Mouse (Mus musculus) lung, adult 18-20 months (tissue): Measurements from ENCODE around the gene Igsf9.

ENCODE experiments used
- DNase-seq, 2 experiments: peaks; one replicate each; pipeline ENCODE4 v3.0.0; 2022; ENCODE audit warnings: mixed read lengths in 2 of 2

Igsf9 gene

DNA sequence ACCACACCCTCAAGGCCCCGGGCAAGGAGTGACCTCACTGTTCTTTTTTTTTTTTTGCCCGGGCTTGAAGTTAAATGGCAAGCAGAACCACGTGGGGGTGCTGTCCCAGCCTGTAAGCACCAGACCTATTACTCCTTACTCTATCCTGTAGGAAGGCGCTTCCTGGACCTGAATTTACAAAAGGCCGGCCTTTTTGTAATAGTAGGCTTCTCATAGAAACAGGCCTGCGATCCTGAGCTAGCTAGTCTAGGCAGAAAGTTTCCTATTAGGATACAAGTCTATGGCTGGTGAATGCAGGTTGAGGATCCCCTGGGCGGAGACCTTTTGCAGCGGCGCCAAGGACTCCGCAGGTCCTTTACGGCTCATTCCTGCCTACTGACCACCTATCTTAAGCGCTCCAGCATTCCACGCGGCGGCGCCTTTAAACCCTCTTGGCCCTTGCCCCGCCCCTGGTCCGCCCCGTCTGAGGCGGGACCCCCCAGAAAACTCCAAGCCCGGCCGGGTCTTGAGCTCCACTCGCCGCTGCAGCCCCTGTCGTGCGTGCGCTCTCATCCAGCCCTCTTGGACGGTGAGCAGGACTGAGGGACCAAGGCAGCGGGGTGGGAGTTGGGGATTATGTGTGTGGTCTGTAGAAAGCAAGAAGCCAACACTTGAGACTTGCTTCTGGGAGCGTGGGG is 18.3 kb downstream of the Igsf9 start, which contains the start of gene Tagln2:
Gene Tagln2, plus strand, starts transcription at position 283 of the 677 bp plus-strand sequence.
- peak; percentile 95 to 96 for DNase-seq

DNA sequence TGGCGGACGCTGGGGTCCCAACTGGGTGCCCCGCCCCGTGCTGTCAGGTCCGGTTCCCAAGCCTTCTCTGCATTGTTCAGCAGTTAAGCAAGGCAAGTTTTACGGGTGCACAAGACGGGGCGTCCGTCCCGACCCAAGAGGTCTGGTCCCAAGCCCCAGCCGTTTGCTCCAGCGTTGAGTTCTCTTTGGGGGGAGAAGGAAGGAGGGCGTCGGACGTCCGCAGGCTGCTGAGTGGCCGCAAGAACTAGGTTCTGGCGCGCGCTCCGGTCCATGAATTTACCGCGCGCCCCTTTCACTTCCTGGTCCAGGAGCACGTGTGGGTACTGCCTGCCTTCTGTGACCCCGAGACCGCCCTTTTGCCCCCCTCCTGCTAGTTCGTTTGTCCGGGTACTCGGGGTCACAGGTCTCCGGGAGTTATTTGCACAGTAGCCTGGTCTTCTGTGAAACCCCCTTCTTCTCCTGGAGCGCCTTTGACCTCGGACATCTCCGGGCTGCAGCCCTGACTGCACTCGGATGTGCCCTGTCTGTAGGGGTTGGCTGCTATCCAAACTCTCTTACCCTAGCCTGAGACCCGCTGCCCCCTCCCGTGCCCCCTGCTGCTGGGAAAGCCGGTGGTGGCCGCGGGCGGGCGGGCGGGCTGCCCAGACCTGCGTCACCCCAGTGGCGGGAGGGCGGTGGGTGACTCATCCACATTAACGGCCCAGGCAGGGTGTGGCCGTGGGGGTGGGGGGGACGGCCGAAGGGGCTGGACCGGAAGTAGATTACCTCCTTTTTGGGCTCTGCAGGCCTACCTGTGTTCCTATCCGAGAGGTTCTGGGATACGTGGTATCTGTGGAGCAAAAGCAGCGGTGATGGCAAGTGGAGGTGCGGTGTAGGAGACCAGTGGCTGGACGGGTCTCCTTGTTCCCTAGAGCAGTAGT is 19.1 kb downstream of the Igsf9 start:
- DNase-seq: peak; percentile 84 to 88

DNA sequence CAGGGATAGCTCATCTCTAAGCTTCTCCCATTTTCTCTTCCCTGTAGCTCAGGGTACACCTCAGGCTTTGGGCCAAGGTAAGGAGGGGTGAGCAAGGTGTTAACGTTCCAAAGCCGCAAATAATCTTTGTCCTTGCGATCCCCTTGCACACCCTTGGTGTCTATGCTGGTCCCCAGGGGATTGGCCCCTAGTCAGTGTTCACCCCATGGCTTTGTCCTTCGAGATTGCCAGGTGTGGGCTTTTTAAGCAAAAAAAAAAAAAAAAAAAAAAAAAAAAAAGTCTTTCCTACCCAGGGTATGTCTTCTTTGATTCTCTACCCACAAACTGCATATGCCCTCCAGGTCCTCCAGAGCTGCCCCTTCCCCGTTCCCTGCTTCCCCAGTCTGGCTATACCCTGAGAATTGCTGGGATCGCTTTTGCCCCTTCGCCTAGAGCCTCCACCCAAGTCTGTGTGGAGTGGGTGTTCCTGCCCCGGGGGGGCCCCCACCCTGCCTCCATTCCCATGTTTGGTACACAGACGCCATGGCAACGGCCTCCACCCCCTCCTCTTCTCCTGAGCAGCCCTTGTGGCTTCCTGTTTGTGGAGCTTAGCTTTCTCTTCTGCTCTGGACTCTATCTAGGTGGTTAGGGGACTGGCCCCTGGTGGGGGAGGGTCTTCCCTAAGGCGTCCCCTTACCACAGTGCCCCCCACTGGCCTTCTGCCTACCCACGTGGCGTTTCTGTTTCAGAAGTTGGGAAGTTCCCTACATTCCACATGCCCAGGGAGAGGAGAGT is 20.0 kb downstream of the Igsf9 start:
- peak; percentile 95 to 96 for DNase-seq

DNA sequence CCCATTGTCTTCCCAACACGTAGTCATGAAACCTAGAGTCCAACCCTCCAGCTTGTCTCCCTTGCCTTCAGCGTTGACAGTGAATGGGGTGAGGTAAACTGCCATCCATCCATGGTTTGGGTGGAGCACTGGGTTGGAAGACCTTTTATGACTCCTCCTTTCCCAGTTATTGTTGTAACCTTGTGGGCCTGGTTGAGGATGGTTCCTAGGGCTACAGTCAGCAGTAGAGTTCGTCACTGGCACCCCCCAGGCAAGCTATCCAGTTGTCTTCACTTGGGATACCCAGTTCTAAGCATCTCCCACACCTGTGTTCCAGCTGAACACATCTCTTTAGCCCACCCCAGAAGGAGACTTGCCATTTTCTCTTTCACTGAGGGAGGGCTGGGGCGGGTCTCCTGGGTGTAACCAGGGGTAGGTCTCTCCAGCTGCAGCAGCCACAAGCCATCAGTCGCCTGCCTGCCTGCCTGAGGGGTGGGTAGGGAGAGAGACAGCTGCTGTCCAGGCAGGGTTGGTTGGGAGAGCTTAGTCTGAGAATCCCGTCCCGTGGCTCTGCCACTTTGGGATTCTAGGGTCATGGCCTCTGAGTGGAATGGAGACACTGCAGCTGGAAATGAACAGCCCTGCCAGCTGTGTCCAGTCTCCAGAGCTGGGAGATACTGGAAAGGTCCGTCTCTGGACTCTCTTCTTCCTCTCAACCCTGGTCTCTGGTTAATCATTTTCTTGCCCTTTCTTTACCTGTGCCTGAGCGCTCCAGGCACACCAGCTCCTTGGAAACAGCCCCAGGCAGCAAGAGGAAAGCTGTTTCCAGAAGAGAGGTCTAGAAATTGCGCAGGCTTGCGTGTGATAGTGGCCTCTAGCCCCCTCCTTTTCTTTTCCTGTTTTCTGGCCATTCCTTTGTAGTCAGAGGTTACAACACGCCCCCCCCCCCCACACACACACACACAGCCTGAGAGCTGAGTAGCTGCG is 20.8 kb downstream of the Igsf9 start:
- peak; percentile 65 to 73 for DNase-seq

DNA sequence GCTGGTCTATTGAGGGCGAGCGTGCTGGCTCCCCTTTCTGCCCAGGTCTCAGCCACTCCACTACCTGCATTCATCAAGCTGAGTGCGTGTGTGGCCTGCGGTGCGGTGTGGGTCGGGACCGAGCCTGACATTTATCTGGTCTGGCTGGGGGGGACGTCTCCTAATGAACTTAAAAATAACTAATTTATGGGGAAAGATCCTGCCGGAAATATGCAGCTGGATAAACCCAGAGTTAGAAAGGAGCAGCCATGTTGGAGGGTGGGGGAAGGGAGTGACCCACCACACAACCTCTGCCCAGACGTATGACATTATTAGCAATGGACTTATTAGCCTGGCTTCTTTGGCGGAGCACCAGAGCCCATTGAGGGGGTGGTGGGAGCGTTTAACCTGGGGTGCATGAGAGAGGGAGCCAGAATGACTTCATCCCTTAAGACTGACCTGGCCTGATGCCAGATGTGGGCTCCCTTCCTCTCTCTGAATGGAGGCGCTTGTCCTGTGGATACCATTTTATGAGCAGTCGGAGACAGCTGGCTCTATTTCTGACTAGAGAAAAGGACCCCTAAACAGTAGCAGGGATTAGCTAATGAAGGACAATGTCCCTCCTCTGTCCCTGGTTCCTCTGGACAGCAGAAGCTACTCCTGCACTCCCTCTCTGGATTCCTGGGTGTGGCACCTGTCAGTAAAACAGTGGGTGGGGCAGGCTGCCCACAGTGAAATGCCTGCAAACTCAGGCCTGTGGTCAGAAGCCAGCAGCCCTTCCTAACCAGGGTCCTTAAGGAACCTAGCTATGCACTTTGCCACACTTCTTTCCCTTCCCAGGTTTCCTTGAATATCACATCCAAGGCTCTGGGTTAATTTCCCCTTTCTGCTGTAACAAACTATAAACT is 21.8 kb downstream of the Igsf9 start:
- DNase-seq: peak; percentile 71 to 78

DNA sequence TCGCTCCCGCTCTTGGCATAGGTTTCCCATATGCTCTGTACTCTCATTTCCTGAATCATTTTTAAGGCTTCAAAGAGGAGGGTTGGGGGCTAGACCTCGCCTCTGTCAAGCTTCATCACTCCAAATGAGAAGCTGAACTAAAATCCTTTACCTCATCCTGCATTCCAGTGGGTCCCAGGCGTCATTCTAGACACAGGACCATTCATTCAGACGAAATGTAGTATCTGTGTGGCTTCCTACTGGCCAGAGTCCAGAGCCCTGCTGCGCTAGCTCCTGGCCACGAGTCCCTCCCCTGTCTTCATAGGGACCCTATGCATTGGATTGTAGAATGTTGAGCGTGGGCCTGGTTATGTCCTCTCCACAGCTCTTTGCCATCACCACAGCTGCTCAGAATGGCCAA is 23.2 kb downstream of the Igsf9 start:
- no peak for DNase-seq

DNA sequence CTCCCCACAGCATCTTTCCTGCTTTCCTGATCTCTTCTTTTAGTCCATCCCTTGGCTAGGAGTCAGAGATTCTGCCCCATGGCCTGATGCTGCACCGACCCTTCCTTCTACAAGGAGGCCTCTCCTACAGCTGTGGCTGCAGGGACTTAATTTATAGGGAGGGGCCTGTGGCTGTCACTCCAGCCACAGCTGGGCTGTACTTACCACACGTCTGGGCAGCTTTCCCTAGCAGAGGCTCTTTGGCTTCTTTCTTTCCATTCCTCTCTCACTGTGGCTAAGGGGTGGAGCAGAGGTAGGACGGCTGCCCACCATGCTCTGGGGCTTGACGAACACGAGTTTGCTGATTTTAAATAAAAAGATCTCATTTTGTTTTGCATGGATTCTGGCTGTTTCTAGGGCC is 25.4 kb downstream of the Igsf9 start:
- peak in 1 of 2 experiments; percentile 40 for DNase-seq

DNA sequence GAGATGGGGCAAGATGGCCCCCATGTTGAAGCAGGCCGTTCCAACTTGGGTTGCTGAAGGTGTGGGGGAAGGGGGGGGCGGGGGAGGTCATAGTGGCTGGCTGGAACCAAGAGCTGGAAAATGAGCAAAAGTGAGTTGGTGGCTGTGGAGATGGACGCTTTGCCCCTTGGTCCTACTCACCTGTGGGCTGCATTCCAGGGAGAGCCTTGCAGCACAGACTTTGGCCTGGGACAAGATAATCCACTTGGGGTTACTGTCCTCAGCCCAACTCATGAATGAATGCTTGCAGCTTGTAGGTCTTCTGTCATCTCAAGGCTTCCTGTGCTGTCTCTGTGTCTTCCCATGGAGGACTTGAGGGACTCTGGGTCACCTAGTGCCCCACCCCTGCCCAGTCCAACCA is 26.1 kb downstream of the Igsf9 start:
- no peak for DNase-seq

DNA sequence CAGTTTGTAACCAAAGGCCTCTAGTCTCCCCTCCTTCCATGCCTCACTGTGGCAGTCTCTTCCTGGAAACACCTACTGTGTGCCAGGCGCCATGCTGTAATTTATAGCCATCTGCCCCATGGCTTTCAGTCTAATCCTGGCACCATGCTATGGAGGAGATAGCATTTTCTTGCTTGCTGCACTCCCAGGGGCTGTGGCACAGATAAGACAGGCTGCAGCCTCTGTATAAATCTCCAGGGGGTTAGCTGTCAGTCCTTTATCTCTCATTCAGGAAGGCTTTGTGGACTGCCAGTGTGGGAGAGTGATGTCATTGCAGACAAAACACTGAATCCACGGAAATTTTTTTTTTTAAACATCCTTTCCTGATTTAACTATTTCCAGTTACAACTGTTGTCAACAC is 26.6 kb downstream of the Igsf9 start:
- DNase-seq: no peak

DNA sequence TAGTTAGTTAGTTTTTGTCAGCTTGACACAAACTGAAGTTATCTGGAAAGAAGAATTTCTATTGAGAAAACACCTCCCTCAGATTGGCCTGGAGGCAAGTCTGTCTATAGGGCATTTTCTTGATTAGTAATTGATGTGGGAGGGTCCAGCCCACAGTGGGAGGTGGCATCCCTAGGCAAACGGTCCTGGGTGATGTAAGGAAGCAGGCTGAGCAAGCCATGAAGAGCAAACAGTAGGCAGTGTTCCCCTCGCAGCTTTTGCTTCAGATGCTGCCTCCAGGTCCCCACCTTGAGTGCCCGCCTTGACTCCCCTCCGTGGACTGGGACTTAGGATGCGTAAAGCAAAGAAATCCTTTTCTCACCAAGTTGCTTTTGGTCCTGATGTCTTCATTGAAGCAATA is 27.6 kb downstream of the Igsf9 start:
- DNase-seq: no peak

DNA sequence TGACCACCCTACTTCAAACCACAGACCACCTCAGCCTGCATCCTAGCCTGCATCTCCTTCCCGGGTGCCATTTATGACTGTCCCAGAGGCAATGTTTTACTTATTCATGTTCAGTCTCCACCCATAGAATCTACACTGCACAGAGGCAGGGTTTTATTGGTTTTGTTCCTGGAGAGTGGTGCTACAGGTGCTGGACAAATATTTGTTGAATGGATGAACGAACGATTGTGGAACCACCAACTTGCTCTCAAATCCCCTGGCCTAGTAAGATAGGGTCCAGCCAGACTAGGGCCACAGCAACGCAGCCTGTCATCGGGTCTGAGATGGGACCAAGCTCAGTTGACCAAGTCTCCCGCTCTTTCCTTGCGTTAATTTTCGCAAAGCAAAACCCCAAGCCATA is 28.4 kb downstream of the Igsf9 start:
- peak in 1 of 2 experiments; percentile 69 for DNase-seq

DNA sequence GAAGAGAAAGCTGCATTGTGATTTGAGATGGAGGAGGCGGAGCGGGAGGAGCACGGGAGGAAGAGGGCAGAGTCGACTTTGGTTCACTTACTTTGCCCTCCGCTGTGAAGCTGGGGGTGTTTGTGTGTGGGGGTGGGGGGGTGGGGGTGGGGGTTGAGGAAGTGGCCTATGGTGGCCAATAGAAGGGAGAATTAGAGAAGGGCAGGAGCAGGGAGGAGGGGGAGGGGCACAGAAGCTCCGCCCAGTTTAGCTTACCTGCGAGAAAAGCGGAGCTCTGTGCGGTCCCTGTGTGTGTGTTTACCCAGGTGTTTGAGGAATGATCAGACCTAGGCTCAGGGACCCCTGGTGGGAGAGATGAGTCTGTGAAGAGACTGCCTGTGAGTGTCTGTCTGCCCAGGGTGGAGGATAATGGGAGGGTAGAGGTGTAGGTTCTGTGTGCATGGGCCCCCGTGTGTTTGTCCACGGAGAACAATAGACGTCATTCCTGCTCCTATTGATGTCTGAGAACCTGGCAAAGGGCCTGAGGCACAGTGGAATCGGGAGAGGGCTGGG is 28.9 kb downstream of the Igsf9 start:
- peak; percentile 73 to 78 for DNase-seq

DNA sequence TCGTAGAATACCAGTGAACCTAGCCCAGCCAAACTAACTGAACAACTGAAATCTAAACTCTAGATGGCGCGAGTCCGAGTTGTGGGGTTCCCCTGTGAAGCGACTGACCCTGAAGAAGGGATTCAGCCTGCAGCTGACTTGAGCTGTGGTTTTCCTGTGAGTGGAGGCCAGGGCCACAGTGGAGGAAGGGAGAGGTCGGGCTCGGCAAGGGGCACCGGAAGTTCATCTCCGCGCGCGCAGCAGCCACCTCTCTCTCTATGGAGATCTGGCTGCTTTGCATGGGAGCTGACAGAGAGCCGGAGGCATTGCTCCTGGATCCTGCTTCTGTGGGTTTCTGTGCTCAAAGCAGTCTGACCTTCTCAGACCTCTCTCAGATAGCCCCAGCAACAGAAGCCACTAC is 31.4 kb downstream of the Igsf9 start:
- DNase-seq: peak; percentile 85 to 86

DNA sequence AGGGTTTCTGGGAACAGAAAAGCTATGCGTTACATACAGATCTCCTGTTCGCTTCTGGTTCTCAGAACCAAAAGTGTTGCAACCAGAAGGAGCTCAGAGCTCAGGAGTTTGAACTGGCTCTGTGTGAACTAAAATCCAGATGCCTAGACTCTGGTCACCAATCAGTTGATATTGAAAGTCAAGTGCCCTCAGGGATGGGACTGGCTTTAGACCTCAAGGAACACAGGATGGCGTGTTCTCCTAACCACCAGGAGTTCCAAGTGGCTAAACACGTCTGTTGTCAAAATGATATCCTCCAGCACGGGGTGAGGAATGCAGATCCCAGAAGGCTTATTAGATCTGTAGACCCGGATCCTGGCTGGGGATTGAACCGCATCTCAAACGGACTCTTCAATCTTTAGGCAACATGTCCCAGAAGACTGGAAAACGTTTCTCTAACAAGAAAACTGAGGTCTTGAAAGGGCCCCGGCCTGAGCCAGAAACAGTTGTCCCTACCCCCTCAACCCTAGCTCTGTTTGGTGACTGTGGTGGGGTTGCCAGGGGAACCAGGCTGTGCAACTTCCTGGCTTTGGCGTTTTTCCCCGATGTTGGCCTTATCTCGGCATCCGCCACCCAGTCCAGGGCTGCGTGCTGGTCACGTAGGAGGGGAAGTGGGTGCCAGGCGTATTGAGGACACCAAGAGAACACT is 32.1 kb downstream of the Igsf9 start:
- DNase-seq: peak; percentile 90 to 93

DNA sequence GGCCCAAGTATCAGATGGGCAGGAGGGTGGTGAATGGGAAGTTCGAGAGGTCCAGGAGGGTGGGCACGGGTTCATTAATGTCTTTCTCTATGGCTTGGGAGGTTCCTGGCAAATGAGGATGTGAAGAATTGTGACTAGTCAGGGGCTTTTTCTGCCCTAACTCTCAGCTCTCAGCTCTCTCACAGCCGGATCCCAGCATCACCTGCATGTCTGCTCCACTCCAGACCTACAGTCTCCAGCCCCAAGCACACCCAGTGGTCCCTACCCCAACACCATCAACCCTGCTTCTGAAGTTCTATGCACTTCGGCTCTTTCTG is 32.6 kb downstream of the Igsf9 start:
- no peak for DNase-seq

DNA sequence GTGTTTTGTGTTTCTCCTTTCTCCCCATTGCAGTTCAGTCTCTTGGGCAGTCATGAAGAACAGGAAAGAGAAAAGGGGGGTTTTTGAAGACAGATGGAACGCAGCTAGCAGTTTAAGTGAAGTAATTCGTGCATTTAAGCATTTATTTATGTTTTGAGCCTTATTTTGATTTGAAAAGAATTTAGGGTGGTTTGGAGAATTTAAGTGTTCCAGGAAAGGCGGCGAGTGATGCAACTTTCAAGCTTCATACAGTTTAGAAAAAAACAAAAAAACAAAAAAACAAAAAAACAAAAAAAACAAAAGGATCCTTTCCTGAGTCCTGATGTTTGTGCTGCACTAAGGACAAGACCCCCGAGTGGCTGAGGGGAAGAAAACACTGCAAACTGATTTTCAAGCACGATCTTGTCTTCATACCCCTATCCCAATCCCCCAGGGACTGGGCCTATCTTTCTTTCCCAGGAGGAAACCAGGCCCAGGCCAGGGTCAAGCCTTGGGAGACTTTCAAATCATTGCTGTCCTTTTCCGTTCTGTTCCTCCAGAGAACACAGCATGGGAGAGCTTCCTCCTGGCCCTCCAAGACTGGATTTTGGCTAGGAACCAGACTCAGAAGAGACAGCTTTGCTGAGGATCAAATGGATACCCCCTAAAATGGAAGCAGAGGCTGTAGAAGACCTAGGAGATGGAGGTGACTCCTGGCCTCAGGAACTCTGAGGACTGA is 33.1 kb downstream of the Igsf9 start:
- no peak for DNase-seq

DNA sequence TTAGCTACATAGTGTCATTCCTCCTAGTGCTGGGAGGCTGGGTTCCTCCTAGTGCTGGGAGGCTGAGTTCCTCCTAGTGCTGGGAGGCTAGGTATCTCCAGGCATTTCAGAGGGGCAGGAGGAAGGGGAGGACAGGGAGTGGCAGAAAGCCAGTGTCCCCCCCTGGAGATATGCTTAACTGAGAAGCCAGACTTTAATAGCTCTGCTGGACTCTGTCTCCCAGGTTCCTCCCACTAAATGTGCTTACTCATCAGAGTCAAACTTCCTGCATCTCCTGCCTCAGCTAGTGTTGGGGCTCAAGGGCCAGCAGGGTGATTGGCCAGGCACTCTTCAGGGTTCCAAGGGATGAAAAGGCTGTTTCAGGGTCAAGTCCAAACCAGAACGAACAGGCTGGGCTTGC is 33.8 kb downstream of the Igsf9 start:
- DNase-seq: no peak

DNA sequence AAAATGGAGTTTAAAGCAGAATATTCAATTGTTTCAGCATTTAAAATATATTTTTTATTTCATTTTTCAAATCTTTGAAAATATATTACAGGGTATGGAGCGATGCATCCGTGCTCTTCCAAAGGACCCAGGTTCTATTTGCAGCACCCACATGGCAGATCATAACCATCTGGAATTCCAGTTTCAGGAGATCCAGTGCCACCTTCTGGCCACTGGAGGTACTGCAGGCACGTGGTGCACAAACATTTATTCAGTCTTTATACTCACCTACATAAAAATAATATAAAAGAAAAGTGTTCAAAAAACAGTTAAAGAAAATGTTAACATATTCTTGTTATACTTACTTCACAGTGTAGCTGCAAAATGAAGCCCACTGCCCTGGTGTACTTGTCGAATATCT is 36.4 kb downstream of the Igsf9 start:
- no peak for DNase-seq

DNA sequence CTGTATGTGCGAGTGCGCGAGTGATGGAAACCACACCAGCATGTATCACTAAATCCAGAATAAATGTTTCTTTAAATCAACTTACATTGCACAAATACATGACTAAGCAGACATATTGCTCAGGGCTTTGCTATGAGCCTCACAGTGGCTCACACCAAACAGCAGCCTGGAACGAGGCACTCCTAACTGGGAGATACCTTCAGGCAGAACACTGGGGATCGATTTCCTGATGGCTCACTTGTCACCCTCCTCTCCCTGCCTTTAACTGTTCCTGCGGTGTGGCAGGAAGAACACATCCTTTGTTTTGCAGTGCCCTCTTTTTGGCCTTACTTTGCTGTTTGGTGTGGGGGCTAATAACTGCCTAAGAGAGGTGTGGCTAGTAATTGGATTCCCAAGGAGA is 38.1 kb downstream of the Igsf9 start:
- DNase-seq: no peak
